Mouse (Mus musculus) hindbrain, embryonic 15.5 days (tissue): ENCODE data around the gene Tmem59l. TPM values are rescaled to one million over a fixed set of nuclear protein-coding genes. Genes with fewer than 3 reads are reported as not detected.

Experiments used
- ATAC-seq: fragments of 200-750 bp; cut with Nextera tagmentation; 2 replicates; pipeline ENCODE4 v1.8.0; 2017; ENCODE audit warnings: low read depth, moderate number of reproducible peaks, moderate TSS enrichment; ENCODE audit not compliant: low FRiP score
- H3K27ac ChIP-seq: fragments of 300-500 bp; sonication (generic); replicated peaks from 2 replicates; pipeline ENCODE4 v1.5.1; 2015; ENCODE audit warnings: mild to moderate bottlenecking, inconsistent platforms
- H3K27me3 ChIP-seq: fragments of 300-500 bp; sonication (generic); 2 replicates; pipeline ENCODE4 v1.6.1; 2015; ENCODE audit warnings: control low read depth, inconsistent platforms
- H3K36me3 ChIP-seq: fragments of 300-500 bp; sonication (generic); 2 replicates; pipeline ENCODE4 v1.6.1; 2015; ENCODE audit warnings: control low read depth, inconsistent platforms
- H3K4me1 ChIP-seq: fragments of 300-500 bp; sonication (generic); replicated peaks from 2 replicates; pipeline ENCODE4 v1.6.1; 2015; ENCODE audit warnings: control low read depth, inconsistent platforms
- H3K4me2 ChIP-seq: fragments of 300-500 bp; sonication (generic); 2 replicates; pipeline ENCODE4 v1.6.1; 2015; ENCODE audit warnings: moderate library complexity, mild to moderate bottlenecking, inconsistent platforms
- H3K4me3 ChIP-seq: fragments of 300-500 bp; sonication (generic); 2 replicates; pipeline ENCODE4 v1.5.1; 2015; ENCODE audit warnings: mild to moderate bottlenecking, inconsistent platforms
- H3K9ac ChIP-seq: fragments of 300-500 bp; sonication (generic); 2 replicates; pipeline ENCODE4 v1.6.1; 2015; ENCODE audit warnings: inconsistent platforms
- H3K9me3 ChIP-seq: fragments of 300-500 bp; sonication (generic); 2 replicates; pipeline ENCODE4 v1.6.1; 2016; ENCODE audit warnings: control low read depth, inconsistent platforms
- WGBS: fragments of 180-500 bp; shearing (Covaris S2); methylation state at CpG from one replicate; pipeline ENCODE4 v1.1.7; 2015; 5-methylcytosine and 5-hydroxymethylcytosine counted together
- polyA plus RNA-seq: library from polyadenylated mRNA; unstranded; fragments of >200 nt; fragmentation: Nextera tagmentation; extraction: Ambion mirVana; gene quantifications from 2 replicates; pipeline ENCODE4 v1.2.1, GENCODE M21; 2015

Tmem59l gene
- polyA plus RNA-seq, 1 experiment from 2014 or later = 145 TPM

GRCm38 (mm10) chr8:70477269-70477982 is 9.7 kb downstream of the Tmem59l start:
- H3K9ac ChIP-seq = peak overlapping the region; percentile 76; the same call in 1 of the 2 replicates
- peak; percentile 66 for ATAC-seq
- peaks cover 26% of the 10 kb centered on the region for H3K4me1 ChIP-seq
- H3K4me3 ChIP-seq = peak overlapping the region; percentile 72
- H3K27me3 ChIP-seq = peaks cover 9% of the 10 kb centered on the region; the same call in 1 of the 2 replicates
- H3K27ac ChIP-seq = no peak overlapping the region
- H3K9me3 ChIP-seq = no peaks in the 10 kb centered on the region
- 3% methylated on average over 21 of the region's 21 CpGs for WGBS
- H3K4me2 ChIP-seq = peak overlapping the region; percentile 68
- H3K36me3 ChIP-seq = no peaks in the 10 kb centered on the region

- peak; percentile 89 for ATAC-seq
- H3K9me3 ChIP-seq = no peaks in the 10 kb centered on the region
- peak within 1 kb of the TSS; percentile 76 for H3K9ac ChIP-seq
- peak within 1 kb of the TSS; percentile 68 for H3K4me2 ChIP-seq
- H3K36me3 ChIP-seq = no peaks in the 10 kb centered on the region
- WGBS = under 1% methylated on average over 53 of the region's 53 CpGs
- peaks cover 26% of the 10 kb centered on the region for H3K4me1 ChIP-seq
- H3K27ac ChIP-seq = peak within 1 kb of the TSS; percentile 67
- 0 out of 2 replicates have a peak, but pooled peaks cover under 1% of the 10 kb centered on the region for H3K27me3 ChIP-seq
- H3K4me3 ChIP-seq = peak within 1 kb of the TSS; percentile 72
These were observed 10.6 kb downstream of the Tmem59l start, which contains the start of gene Klhl26 for GRCm38 (mm10) chr8:70476333-70477268. Klhl26 (minus strand) TSS chr8:70476968.

DNA sequence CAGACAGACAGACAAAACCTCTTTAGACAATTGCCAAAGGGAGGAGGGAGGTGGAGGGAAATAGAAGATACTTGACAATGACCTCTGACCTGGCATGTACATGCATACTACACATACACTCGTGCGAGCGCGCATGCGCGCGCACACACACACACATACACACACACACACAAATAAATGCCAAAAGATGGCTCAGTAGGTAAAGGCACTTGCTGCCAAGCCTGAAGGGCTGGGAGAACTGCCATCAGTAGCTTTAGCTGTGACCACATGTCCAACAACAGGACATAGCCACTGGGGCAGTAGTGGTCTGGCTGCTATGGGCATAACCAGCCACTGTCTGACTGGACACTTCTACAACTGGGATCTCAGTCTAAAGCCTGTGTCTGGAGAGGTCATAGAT is 15.3 kb downstream of the Tmem59l start:
- Histone ChIP-seq H3K4me1 (peaks cover 33% of the 10 kb centered on the region), H3K36me3 (no peaks in the 10 kb centered on the region), H3K4me2 (no peak overlapping the region), H3K9me3 (no peaks in the 10 kb centered on the region), H3K27me3 (no peaks in the 10 kb centered on the region), H3K4me3 (no peak overlapping the region), H3K9ac (no peak overlapping the region), H3K27ac (no peak overlapping the region)
- ATAC-seq = no peak
- 97% methylated on average over 7 of the region's 7 CpGs for WGBS

DNA sequence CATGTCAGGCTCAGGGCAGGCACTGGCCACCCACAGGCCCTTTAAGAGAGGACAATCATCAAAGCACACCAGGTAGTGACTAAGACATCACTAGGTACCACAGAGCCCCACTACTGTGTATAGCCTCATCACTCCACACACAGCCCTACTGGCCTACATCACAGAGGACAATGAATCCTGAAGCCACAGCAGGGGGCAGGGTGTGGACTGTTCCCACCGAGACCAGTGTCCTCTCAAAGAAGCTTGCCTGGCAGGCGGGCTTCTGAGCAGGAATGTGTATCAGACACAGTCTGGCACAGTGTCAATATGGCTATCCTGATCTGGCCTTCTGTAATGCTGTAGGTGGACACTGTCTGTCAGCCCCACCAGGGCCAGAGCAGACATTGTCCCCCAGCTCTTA is 17.2 kb downstream of the Tmem59l start:
- Histone ChIP-seq H3K4me2 (no peak overlapping the region), H3K9me3 (no peaks in the 10 kb centered on the region), H3K36me3 (no peaks in the 10 kb centered on the region), H3K27me3 (no peaks in the 10 kb centered on the region), H3K4me3 (no peak overlapping the region), H3K4me1 (peaks cover 18% of the 10 kb centered on the region), H3K27ac (peak overlapping the region; percentile 6; the same call in 1 of the 2 replicates), H3K9ac (no peak overlapping the region)
- 53% methylated on average over 2 of the region's 2 CpGs for WGBS
- no peak for ATAC-seq

GRCm38 (mm10) chr8:70469295-70469916 is 17.8 kb downstream of the Tmem59l start:
- Histone ChIP-seq H3K4me1 (peaks cover 17% of the 10 kb centered on the region), H3K27ac (peak overlapping the region; percentile 33; the same call in 1 of the 2 replicates), H3K4me2 (no peak overlapping the region), H3K36me3 (no peaks in the 10 kb centered on the region), H3K9me3 (no peaks in the 10 kb centered on the region), H3K27me3 (no peaks in the 10 kb centered on the region), H3K4me3 (no peak overlapping the region), H3K9ac (no peak overlapping the region)
- peak; percentile 46; the same call in 1 of the 2 replicates for ATAC-seq
- 29% methylated on average over 10 of the region's 10 CpGs for WGBS

DNA sequence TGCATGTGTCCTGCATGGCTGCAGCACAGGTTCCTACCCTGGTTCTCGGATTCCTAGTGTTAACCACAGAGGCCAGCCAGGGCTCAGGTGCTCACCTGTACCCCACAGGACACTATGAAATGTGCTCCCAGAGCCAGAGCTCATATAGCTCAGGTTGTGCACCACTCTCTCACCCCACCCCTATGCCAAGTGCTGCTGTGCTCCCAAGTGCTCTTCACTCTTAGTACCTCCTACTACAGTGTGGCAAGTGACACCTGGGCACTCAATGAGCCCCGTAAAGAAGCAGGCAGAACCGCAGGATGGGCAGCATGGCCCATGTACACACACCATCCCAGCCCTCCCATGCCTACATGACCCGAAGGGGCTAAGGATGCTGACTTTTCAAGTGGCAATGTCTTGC is 18.4 kb downstream of the Tmem59l start:
- Histone ChIP-seq H3K9me3 (no peaks in the 10 kb centered on the region), H3K9ac (no peak overlapping the region), H3K4me1 (peaks cover 17% of the 10 kb centered on the region), H3K4me2 (no peak overlapping the region), H3K27me3 (no peaks in the 10 kb centered on the region), H3K4me3 (no peak overlapping the region), H3K27ac (0 out of 2 replicates have a peak overlapping the region, but pooled peaks have one; percentile 33), H3K36me3 (no peaks in the 10 kb centered on the region)
- no peak for ATAC-seq
- 98% methylated on average over 4 of the region's 4 CpGs for WGBS

DNA sequence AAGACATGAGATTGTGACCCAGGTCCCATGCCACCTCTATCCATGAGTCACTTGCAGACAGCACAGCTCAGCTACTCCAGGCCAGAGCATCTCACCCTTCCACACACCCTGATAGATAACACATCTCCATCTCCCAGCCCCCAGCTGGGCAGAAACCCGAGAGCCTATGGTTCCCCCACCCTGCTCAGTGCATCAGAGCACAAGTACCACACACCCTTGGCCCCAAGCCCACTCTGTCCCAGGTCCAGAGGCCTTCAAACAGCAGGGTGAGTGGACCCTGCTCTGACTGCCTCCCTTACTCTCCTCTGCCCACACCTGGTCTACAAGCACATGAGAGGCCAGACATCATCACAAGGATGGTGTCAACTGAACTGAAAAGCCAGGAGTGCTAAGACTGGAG is 19.3 kb downstream of the Tmem59l start:
- no peaks in the 10 kb centered on the region for H3K27me3 ChIP-seq
- WGBS = 83% methylated on average over 1 of the region's 1 CpGs
- H3K4me3 ChIP-seq = no peak overlapping the region
- no peaks in the 10 kb centered on the region for H3K9me3 ChIP-seq
- H3K4me1 ChIP-seq = peaks cover 23% of the 10 kb centered on the region
- no peaks in the 10 kb centered on the region for H3K36me3 ChIP-seq
- no peak overlapping the region for H3K27ac ChIP-seq
- no peak overlapping the region for H3K4me2 ChIP-seq
- no peak for ATAC-seq
- H3K9ac ChIP-seq = no peak overlapping the region

GRCm38 (mm10) chr8:70467229-70467725 is 19.9 kb downstream of the Tmem59l start:
- WGBS = 78% methylated on average over 5 of the region's 5 CpGs
- Histone ChIP-seq H3K27ac (no peak overlapping the region), H3K4me2 (no peak overlapping the region), H3K4me3 (no peak overlapping the region), H3K27me3 (no peaks in the 10 kb centered on the region), H3K9me3 (no peaks in the 10 kb centered on the region), H3K9ac (no peak overlapping the region), H3K36me3 (no peaks in the 10 kb centered on the region), H3K4me1 (peaks cover 23% of the 10 kb centered on the region)
- ATAC-seq = no peak

DNA sequence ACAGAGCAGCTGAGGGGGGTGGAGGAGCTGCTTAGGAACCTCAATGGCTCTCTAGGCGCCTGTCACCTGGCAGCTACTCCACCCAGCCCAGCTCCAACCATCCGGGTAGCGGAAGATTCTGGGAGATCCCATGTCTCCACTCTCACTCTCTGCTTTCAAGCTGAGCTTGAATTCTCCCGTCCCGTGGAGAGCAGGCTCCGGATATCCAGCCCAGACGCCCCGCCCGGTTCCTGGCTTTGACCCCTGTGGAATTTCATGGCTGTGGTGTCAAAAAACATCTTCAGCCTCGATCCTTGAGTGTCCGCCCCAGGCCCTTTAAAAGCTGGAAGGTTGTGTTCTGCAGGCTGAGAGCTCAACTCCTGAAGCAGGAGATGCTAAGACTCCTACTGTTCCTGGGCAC is 20.4 kb downstream of the Tmem59l start:
- Histone ChIP-seq H3K9ac (no peak overlapping the region), H3K27ac (no peak overlapping the region), H3K4me1 (peaks cover 23% of the 10 kb centered on the region), H3K36me3 (no peaks in the 10 kb centered on the region), H3K27me3 (no peaks in the 10 kb centered on the region), H3K4me3 (no peak overlapping the region), H3K9me3 (no peaks in the 10 kb centered on the region), H3K4me2 (no peak overlapping the region)
- no peak for ATAC-seq
- WGBS = 73% methylated on average over 11 of the region's 11 CpGs

- H3K27me3 ChIP-seq = no peaks in the 10 kb centered on the region
- H3K27ac ChIP-seq = no peak overlapping the region
- 90% methylated on average over 4 of the region's 4 CpGs for WGBS
- no peaks in the 10 kb centered on the region for H3K36me3 ChIP-seq
- H3K4me2 ChIP-seq = no peak overlapping the region
- H3K4me3 ChIP-seq = no peak overlapping the region
- H3K9ac ChIP-seq = no peak overlapping the region
- H3K4me1 ChIP-seq = peaks cover 23% of the 10 kb centered on the region
- no peaks in the 10 kb centered on the region for H3K9me3 ChIP-seq
- ATAC-seq = no peak
These were observed 20.9 kb downstream of the Tmem59l start for GRCm38 (mm10) chr8:70466305-70466704.

DNA sequence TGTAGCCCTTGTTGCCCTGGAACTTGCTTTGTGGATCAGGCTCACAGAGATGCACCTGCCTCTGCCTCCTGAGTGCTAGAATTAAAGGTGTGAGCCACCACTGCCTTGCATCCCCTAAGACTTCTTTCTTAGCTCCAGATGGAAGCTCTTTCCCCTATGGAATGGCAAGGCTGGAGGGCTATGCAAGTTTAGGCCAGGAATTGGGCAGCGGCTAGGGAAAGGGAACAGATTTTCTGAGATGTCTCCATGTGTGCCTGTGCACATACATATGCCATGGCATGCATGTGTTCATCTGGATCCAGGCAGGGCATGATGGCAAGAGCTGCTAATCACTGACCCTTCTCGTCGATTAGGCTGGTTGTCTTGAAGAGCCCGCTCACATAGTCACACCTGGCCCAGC is 21.5 kb downstream of the Tmem59l start:
- no peaks in the 10 kb centered on the region for H3K27me3 ChIP-seq
- 95% methylated on average over 4 of the region's 4 CpGs for WGBS

More for the DNA sequence above, 21.5 kb downstream of the Tmem59l start:
- Histone ChIP-seq H3K36me3 (no peaks in the 10 kb centered on the region), H3K4me3 (no peak overlapping the region), H3K9ac (no peak overlapping the region), H3K4me1 (peaks cover 23% of the 10 kb centered on the region), H3K4me2 (no peak overlapping the region), H3K27ac (no peak overlapping the region), H3K9me3 (no peaks in the 10 kb centered on the region)
- ATAC-seq = no peak
